Mouse (Mus musculus): ENCODE results near the gene E2f6.
A peak's percentile ranks its signal among the peaks of the same experiment; 100 is the strongest.

E2f6 gene

GRCm38 (mm10) chr12:16848501-16848900, 37.7 kb downstream of the E2f6 start:
- no peak for DNase-seq (ENCODE audit: low read depth)

- DNase-seq (ENCODE audit: low read depth): no peak
Measured at GRCm38 (mm10) chr12:16849821-16850220, 39.1 kb downstream of the E2f6 start.

DNA sequence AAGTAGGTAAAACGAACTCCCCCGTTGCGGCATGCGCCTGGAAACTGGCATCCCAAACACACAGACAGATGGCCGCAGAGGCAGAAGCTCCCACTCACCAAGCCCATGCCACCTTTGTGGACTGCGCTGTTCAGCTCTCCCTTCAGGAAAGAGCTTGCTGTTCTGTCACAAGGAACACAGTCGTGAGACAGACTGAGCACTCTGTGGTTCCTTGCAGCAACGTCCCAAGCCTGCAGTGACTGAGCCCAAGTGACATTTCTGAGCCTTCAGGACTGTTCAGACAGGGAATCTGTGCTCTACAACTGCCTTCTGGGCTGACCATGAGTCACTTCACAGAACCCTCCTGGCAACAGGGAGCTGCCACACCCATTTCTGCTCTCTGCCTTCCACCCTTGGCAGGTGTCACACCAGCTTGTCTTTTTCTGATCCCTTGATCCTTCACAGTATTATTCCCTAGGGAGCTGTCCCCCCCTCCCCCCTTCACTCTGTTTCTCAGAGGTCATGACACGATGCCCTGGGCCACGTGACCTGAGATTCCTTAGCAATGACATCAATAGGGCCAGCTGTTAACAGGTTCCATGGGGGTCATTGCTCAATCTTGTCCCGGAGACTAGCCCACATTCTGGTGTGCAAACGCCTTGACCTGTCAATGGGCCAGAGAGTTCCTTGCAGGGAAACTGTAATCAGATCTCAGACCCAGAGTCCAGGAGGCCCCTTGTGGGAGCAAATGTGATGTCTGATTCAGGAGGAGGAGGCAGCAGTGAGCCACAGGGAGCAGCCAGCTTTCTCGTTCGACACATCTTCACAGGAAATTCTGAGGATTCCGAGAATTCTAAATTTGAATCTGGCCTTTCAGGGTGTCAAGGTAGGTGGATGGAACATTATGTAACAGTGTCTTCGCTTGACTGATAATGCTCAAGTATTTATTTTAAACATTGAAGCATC, 39.9 kb downstream of the E2f6 start:
- DNase-seq (ENCODE audit: low read depth): no peak

GRCm38 (mm10) chr12:16853431-16854165, 42.8 kb downstream of the E2f6 start:
- DNase-seq (ENCODE audit: low read depth): no peak

- DNase-seq (ENCODE audit: low read depth): no peak
Measured at GRCm38 (mm10) chr12:16855632-16856305, 45.0 kb downstream of the E2f6 start.

- DNase-seq (ENCODE audit: low read depth): no peak
Measured at GRCm38 (mm10) chr12:16856306-16856679, 45.5 kb downstream of the E2f6 start.

- peak; percentile 20 for DNase-seq (ENCODE audit: low read depth)
Measured at GRCm38 (mm10) chr12:16858081-16858480, 47.3 kb downstream of the E2f6 start.

- no peak for DNase-seq (ENCODE audit: low read depth)
Measured at GRCm38 (mm10) chr12:16859781-16860180, 49.0 kb downstream of the E2f6 start.

DNA sequence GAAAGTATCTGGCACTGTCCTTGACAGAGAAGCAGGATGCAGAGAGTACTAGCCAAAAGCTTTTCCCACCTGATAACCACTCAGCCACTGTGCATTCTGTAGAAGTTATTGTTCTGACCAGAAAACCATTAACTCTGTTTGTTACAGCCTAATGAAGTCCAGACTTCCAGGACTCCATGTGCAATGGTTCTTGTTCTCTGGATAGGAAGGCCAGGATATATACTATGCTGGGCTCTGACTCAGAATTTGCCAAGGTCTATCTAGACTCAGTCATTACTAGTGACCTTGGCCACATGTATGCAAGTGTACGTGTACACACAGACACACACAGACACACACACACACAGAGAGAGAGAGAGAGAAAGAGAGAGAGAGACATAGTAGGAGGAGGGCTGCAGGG, 49.8 kb downstream of the E2f6 start:
- DNase-seq (ENCODE audit: low read depth): no peak

DNA sequence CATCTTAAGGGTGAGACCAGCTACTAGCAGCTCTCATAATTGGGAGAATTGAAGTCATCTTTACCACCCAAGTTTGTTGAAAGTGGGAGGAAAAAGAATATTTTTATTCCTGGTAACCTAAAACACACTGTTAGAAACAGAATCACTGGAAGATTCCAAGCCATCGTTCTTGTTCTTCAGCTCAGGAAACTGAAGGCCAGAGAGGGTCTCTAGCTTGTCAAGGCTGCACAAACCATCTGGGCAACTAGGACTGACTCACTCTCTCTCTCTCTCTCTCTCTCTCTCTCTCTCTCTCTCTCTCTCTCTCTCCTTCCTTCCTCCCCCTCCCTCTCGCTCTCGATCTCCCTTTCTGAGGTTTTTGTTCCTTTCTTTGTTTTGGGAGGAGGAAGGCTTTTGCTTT, 50.2 kb downstream of the E2f6 start:
- DNase-seq (ENCODE audit: low read depth): no peak

GRCm38 (mm10) chr12:16864477-16864876, 53.7 kb downstream of the E2f6 start:
- DNase-seq (ENCODE audit: low read depth): no peak

GRCm38 (mm10) chr12:16865871-16866270, 55.1 kb downstream of the E2f6 start:
- no peak for DNase-seq (ENCODE audit: low read depth)

GRCm38 (mm10) chr12:16866460-16866859, 55.7 kb downstream of the E2f6 start:
- DNase-seq (ENCODE audit: low read depth): no peak

DNA sequence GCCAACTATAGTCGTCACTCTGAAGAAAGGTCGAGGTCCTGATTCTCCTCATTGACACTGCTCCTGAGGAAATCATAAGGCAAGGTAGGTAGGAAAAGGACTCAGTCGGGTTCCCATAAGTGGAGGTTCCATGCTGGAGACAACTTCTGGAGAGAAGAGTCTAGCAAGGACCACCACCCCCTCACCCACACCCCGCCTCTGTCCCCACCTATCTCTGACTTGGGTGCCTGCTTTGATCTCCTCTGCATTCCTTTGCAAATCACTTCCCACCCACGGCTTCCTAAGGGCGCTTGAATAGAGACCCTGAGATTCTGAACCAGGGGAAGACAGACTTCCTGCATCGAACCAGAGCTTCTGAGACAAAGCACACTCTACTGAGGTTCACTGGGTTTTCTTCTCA, 56.5 kb downstream of the E2f6 start:
- DNase-seq (ENCODE audit: low read depth): no peak

DNA sequence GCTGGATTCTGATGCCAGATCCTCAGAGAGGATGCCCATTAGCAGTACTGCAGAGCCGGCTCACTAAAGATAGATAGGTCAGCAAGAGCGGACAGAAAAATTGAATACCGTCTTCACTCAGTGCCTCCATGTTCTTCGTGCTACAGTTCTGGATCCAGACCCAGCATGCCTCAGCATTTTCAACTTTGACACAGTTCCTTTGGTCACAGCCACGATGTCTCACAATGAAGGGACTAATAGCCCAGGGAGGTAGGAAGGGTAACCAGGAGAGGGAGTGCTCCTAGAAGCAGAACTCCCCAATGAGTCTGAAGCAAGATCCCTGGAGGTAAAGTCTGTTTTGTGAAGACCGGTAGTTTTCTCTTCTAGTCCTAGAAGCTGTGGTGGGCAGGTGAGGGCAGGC, 57.9 kb downstream of the E2f6 start:
- no peak for DNase-seq (ENCODE audit: low read depth)

DNA sequence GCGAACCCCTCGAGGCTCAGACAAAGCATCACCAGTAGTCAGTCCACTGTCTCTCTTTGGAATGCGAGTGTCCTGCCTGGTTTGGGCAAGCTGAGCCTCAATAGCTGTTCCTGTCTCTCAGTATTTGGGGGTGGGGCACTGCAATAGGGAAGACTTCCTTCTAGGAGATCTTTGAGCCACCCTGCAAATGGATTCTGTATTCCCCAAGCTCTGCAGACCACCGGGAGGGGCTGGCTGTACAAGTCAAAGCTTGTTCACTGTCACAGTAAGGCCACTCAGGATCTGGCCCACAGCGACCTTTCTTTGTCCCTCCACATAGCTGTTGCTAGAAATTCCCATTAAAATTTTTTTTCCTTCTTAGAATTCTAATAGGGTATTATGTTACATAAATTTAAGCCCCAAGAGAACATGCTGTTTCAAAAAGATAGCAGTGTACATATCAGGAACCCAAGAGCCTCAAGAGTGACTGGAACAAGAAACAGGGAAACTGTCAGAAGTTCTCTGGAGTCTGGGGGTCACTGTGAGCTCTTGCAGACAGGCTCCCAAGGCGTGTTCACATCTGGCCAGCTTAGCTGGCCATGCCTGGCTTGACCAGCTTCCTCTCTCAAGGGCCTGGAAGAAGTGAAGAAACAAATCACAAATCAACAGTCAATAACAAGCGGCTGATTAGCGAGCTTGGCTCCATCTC, 58.5 kb downstream of the E2f6 start:
- no peak for DNase-seq (ENCODE audit: low read depth)

- no peak for DNase-seq (ENCODE audit: low read depth)
Measured at GRCm38 (mm10) chr12:16869870-16870404, 59.2 kb downstream of the E2f6 start.

- peak; percentile 30 for DNase-seq (ENCODE audit: low read depth)
Measured at GRCm38 (mm10) chr12:16870405-16871068, 59.8 kb downstream of the E2f6 start.

DNA sequence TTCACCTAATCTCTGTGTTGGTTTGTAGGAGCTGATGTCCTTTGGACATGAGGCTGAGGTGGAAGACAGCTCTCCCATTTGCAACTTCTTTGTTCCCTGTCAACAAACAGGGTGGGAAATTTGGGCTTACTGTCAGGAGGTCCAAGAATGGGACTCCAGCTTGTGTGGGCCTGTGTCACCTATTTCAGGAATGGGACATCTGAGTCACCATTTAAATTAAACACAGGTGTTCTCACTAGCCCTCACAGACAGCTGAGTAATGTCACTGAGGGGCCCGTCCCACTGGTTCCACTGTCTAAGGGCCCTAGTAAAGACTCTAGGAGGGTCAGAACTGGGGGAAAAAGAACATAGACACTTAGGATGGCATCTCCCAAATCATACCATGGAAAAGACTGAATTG, 61.2 kb downstream of the E2f6 start:
- no peak for DNase-seq (ENCODE audit: low read depth)

DNA sequence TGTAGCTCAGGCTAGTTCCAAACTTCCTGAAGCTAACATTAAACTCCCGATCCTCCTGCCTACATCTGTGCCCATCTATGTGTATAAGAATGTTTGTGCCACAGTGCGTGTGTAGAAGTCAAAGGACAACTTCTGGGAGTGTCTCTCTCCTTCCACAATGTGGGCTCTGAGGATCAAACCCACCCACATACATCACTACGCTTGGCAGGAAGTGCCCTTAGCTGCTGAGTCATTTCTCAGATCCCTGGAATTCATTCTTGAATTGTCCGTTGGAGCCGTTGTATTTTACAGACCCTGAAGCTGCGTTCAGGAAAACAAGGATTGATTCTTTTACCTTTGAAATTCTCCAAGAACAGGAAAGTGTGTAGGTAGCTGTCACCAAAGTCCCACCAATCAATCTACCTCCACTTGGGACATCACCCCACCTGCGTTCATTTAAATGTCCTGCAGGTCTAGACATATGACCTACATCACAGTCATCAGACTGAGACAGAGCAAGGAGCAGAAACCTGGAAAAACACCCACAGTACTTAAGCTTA, 62.2 kb downstream of the E2f6 start:
- DNase-seq (ENCODE audit: low read depth): no peak

- DNase-seq (ENCODE audit: low read depth): no peak
Measured at GRCm38 (mm10) chr12:16873549-16873948, 62.8 kb downstream of the E2f6 start.

Data from induced T-regulatory cell, adult 2 months (primary cell).